Mouse (Mus musculus) forebrain, embryonic 14.5 days (tissue): ENCODE data around the gene Def8. TPM values are rescaled to one million over a fixed set of nuclear protein-coding genes. Genes with fewer than 3 reads are reported as not detected.
A peak's percentile ranks its signal among the peaks of the same experiment; 100 is the strongest.
"Not testable (repeated sequence)": the region's sequence is repeated elsewhere in the genome, so short reads cannot be mapped to it uniquely, and the experiment has no call there.

ENCODE experiments used
- ATAC-seq: fragments of 200-750 bp; cut with Nextera tagmentation; 2 replicates; pipeline ENCODE4 v1.8.0; 2017; ENCODE audit warnings: mild to moderate bottlenecking, moderate library complexity
- DNase-seq: peaks from one replicate; pipeline ENCODE4 v3.0.0-alpha.2; 2015; ENCODE audit warnings: low spot score
- H3K27ac ChIP-seq: fragments of 300-500 bp; sonication (generic); 2 replicates; pipeline ENCODE4 v1.5.1; 2014; ENCODE audit warnings: low read depth, mild to moderate bottlenecking, control low read depth, low read length, moderate library complexity
- H3K27me3 ChIP-seq: fragments of 300-500 bp; sonication (generic); replicated peaks from 2 replicates; pipeline ENCODE4 v1.6.1; 2014; ENCODE audit warnings: low read length, control low read depth, mixed read lengths; ENCODE audit not compliant: control insufficient read depth, insufficient read depth
- H3K36me3 ChIP-seq: fragments of 300-500 bp; sonication (generic); 2 replicates; pipeline ENCODE4 v1.6.1; 2014; ENCODE audit warnings: low read length, control low read depth; ENCODE audit not compliant: control insufficient read depth, insufficient read depth
- H3K4me1 ChIP-seq: fragments of 300-500 bp; sonication (generic); 2 replicates; pipeline ENCODE4 v1.6.1; 2014; ENCODE audit warnings: antibody characterized with exemption, low read length, control low read depth; ENCODE audit not compliant: control insufficient read depth, insufficient read depth
- H3K4me2 ChIP-seq: fragments of 300-500 bp; sonication (generic); 2 replicates; pipeline ENCODE4 v1.6.1; 2014; ENCODE audit warnings: mild to moderate bottlenecking, control low read depth, low read length
- H3K4me3 ChIP-seq: fragments of 300-500 bp; sonication (generic); 2 replicates; pipeline ENCODE4 v1.5.1; 2014; ENCODE audit warnings: low read depth, low read length, control low read depth
- H3K9ac ChIP-seq: fragments of 300-500 bp; sonication (generic); 2 replicates; pipeline ENCODE4 v1.6.1; 2014; ENCODE audit warnings: mild to moderate bottlenecking, low read length, control low read depth, moderate library complexity
- H3K9me3 ChIP-seq: fragments of 300-500 bp; sonication (generic); replicated peaks from 2 replicates; pipeline ENCODE4 v1.6.1; 2016; ENCODE audit warnings: low read length, control low read depth, mixed read lengths; ENCODE audit not compliant: control insufficient read depth
- WGBS: fragments of 180-500 bp; shearing (Covaris S2); extraction: QIAGEN DNeasy Blood & Tissue Kit; methylation state at CpG from one replicate; pipeline ENCODE4 v1.1.7; 2014; 5-methylcytosine and 5-hydroxymethylcytosine counted together
- polyA plus RNA-seq: library from polyadenylated mRNA; unstranded; fragments of >200 nt; fragmentation: Nextera tagmentation; extraction: Ambion mirVana; gene quantifications from 2 replicates; pipeline ENCODE4 v1.2.1, GENCODE M21; 2014

The Def8 gene
- polyA plus RNA-seq, 1 experiment from 2014 or later: 44.3 TPM

DNA sequence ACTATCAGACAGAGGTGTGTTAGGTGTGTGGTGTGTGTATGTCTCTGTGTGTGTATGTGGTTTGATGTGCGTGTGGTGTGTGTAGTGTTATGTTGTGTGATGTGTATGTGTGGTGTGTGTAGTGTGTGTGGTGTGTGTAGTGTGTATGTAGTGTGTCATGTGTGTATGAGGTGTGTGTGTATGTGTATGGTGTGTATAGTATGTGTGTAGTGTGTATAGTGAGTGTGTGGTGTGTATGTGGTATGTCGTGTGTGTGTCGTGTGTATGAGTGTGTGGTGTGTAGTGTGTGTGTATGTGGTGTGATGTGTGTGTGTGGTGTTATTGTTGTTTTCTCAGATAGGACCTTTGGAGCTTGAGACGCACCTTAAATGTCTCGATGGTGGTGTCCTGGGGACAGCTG is 19.0 kb downstream of the Def8 start:
- no peak for DNase-seq
- Histone ChIP-seq H3K9ac (peak overlapping the region; percentile 84), H3K27me3 (no peaks in the 10 kb centered on the region), H3K4me3 (peak overlapping the region; percentile 67; the same call in 1 of the 2 replicates), H3K9me3 (no peaks in the 10 kb centered on the region), H3K4me2 (peak overlapping the region; percentile 56), H3K36me3 (0 out of 2 replicates have a peak, but pooled peaks cover 6% of the 10 kb centered on the region), H3K27ac (no peak overlapping the region), H3K4me1 (peaks cover 5% of the 10 kb centered on the region)
- WGBS: 82% methylated on average over 5 of the region's 5 CpGs
- ATAC-seq: 0 out of 2 replicates have a peak, but pooled peaks have one; percentile 18

DNA sequence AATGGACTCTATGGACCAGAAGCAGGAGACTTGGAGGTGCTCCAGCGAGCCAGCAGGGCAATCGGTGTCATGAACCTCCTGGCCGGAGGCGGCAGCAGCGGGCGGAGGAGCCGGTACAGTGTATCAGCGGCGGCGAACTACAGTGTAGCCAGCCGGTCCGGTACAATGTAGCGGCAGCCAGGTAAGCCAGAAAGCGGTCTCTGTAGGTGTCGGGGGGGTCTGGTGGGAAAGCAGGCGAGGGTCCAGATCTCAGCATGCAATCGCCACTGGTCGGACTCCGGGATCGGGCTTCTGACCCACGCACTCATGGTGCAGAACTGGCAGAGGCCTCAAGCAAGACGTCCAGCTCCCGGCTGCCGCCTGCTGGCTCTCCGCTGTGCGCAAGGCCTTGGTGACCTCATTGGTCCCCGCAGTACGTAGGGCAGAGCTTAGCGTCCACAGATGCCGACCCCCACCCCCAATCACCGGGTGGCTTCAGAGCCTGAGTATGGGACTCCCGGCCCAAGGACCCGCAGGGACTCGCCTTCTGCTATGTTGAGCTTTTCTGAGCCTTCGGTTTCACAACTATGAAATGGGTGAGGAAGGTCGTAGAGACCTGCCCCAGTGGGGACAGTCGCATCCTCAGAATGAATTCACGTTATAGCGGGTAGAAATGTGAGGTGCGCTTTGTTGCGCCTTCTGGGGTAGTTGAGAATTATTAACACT is 19.7 kb downstream of the Def8 start:
- Histone ChIP-seq H3K9me3 (no peaks in the 10 kb centered on the region), H3K4me3 (peak overlapping the region; percentile 67), H3K36me3 (0 out of 2 replicates have a peak, but pooled peaks cover 6% of the 10 kb centered on the region), H3K4me1 (peaks cover 5% of the 10 kb centered on the region), H3K27me3 (no peaks in the 10 kb centered on the region), H3K4me2 (peak overlapping the region; percentile 56), H3K9ac (peak overlapping the region; percentile 84), H3K27ac (0 out of 2 replicates have a peak overlapping the region, but pooled peaks have one; percentile 44)
- DNase-seq (peak; percentile 90), ATAC-seq (peak; percentile 94)
- under 1% methylated on average over 41 of the region's 41 CpGs for whole genome bisulfite sequencing

DNA sequence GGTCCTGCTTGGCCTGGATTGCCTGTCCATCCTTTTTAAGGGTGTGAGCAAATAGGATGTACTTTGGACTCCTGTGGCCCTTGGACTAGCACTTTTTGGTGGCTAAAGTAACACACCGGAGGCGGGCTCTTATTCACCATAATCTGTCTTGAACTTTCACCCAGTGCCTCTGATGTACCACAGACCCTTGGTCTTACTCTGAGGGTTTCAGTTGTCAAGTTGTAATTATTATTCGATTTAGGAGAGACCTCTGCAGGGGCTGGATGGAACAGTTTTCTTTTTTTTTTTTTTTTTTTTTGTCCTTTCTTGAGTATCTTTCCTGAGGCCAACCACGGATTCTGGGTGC is 20.2 kb downstream of the Def8 start:
- H3K27ac ChIP-seq: no peak overlapping the region
- DNase-seq (peak; percentile 24), ATAC-seq (no peak)
- WGBS: 17% methylated on average over 4 of the region's 4 CpGs
- no peaks in the 10 kb centered on the region for H3K27me3 ChIP-seq
- peaks cover 5% of the 10 kb centered on the region for H3K4me1 ChIP-seq
- H3K9me3 ChIP-seq: no peaks in the 10 kb centered on the region
- H3K4me3 ChIP-seq: peak overlapping the region; percentile 67
- 0 out of 2 replicates have a peak, but pooled peaks cover 6% of the 10 kb centered on the region for H3K36me3 ChIP-seq
- H3K9ac ChIP-seq: peak overlapping the region; percentile 84
- H3K4me2 ChIP-seq: peak overlapping the region; percentile 56

DNA sequence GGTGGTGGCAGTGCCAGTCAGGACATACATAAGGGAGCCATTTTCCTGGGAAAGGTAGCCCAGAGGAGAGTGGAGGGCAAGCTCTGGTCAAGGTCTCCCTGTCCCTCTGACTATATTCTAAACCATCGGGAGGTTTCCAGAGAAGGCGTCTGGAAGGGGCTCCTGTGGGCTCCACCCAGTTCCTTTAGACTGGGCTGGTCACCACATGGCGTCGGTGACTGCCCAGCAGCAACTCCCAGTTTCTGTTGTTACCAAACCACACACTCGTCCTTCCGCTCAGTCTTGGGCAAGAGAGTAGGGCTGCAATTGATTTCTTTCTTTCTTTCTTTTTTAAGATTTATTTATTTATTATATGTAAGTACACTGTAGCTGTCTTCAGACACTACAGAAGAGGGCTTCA is 20.8 kb downstream of the Def8 start:
- H3K9ac ChIP-seq: peak overlapping the region; percentile 84
- H3K27ac ChIP-seq: no peak overlapping the region
- H3K9me3 ChIP-seq: no peaks in the 10 kb centered on the region
- WGBS: 86% methylated on average over 6 of the region's 6 CpGs
- DNase-seq: no peak
- H3K36me3 ChIP-seq: 0 out of 2 replicates have a peak, but pooled peaks cover 6% of the 10 kb centered on the region
- ATAC-seq: no peak
- H3K4me3 ChIP-seq: 0 out of 2 replicates have a peak overlapping the region, but pooled peaks have one; percentile 67
- no peaks in the 10 kb centered on the region for H3K27me3 ChIP-seq
- H3K4me1 ChIP-seq: peaks cover 5% of the 10 kb centered on the region
- no peak overlapping the region; the same call in 1 of the 2 replicates for H3K4me2 ChIP-seq

DNA sequence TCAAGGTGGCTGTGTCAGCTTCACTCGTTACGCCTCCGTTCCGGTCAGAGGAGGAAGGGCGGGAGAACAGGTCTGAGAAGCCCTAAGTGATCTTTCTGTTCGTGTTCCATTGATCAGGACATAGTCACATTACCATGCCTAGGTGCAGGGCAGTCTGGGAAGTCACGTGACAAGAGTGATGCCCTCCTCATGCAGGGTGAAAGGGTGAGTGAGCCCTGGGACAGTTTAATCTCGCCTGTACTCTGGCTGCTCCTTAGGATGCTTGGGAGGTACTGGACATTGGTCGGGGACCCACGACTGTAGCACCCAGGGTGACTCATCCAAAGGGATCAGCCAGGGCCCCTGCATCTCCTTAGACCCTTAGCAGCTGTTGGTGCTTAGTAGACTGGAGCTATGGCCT is 22.7 kb downstream of the Def8 start:
- no peak overlapping the region for H3K4me3 ChIP-seq
- DNase-seq (no peak), ATAC-seq (no peak)
- H3K9ac ChIP-seq: no peak overlapping the region
- no peak overlapping the region for H3K27ac ChIP-seq
- H3K9me3 ChIP-seq: no peaks in the 10 kb centered on the region
- 87% methylated on average over 10 of the region's 10 CpGs for WGBS
- H3K27me3 ChIP-seq: no peaks in the 10 kb centered on the region
- peaks cover 5% of the 10 kb centered on the region for H3K4me1 ChIP-seq
- H3K4me2 ChIP-seq: no peak overlapping the region
- peaks cover 6% of the 10 kb centered on the region; the same call in 1 of the 2 replicates for H3K36me3 ChIP-seq

DNA sequence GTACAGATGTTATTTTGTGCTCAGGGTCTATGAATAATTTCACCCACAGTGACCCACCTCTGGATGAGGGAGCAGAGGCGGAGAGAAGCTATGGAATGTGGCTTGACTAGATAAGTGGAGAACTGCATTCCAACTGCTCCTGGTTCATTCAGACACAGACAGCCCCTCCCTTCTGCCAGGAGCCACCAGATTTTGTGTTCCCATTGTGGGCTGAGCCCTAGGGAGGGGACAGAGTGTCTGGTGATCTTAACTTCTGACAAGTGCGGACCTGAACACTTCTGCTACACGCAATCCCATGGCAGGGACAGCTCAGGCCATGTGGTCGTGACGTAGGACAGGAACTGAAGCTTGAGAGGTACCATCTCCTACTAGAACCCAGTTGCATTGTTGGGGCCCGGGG is 23.5 kb downstream of the Def8 start:
- Histone ChIP-seq H3K9ac (no peak overlapping the region), H3K9me3 (no peaks in the 10 kb centered on the region), H3K27me3 (no peaks in the 10 kb centered on the region), H3K4me3 (no peak overlapping the region), H3K4me2 (no peak overlapping the region), H3K27ac (no peak overlapping the region), H3K4me1 (peaks cover 5% of the 10 kb centered on the region), H3K36me3 (peaks cover 6% of the 10 kb centered on the region; the same call in 1 of the 2 replicates)
- DNase-seq: no peak
- ATAC-seq: no peak
- 94% methylated on average over 6 of the region's 6 CpGs for WGBS

DNA sequence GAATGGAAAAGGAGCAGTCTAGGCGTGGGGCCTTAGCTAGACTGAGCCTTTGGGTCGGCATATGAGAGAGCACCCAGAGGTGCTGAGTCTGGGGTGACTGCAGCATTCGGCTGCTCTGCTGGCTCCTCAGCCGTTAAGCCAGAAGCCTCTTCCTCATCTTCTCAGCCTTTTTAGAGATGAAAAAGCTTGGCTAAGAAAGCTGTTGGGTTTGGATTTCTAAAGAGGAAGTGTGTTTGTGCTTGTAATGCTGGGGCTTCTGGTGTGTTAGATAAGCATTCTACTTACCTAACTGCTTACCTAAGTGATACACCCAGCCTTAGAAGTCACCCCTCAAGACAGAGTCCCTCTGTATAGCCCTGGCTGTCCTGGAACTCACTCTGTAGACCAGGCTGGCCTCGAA is 27.5 kb downstream of the Def8 start:
- no peak for ATAC-seq

DNA sequence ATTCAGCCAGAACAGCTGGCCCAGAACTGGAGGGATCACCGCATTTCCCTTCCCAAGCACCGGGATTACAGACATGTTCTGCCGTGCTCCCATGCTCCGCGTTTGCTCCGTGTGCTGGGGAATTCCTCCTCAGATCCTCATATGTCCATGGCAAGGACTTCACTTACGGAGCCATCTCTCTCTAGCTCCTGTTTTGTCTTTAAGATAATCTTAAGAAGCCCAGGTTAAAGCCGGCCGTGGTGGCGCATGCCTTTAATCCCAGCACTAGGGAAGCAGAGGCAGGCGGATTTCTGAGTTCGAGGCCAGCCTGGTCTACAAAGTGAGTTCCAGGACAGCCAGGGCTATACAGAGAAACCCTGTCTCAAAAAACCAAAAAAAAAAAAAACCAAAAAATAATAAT is 28.4 kb downstream of the Def8 start:
- H3K4me3 ChIP-seq, DNase-seq, H3K9me3 ChIP-seq, ATAC-seq, H3K27me3 ChIP-seq, H3K27ac ChIP-seq, H3K4me2 ChIP-seq, H3K4me1 ChIP-seq, H3K9ac ChIP-seq: not testable (repeated sequence)
- WGBS: 94% methylated on average over 12 of the region's 12 CpGs
- peaks cover 46% of the 10 kb centered on the region for H3K36me3 ChIP-seq

More for the DNA sequence above, 27.5 kb downstream of the Def8 start:
- Histone ChIP-seq H3K4me1 (no peaks in the 10 kb centered on the region), H3K27me3 (no peaks in the 10 kb centered on the region), H3K4me2 (no peak overlapping the region), H3K27ac (no peak overlapping the region), H3K9ac (no peak overlapping the region), H3K9me3 (no peaks in the 10 kb centered on the region), H3K4me3 (no peak overlapping the region), H3K36me3 (peaks cover 38% of the 10 kb centered on the region)
- DNase-seq: no peak
- WGBS: 91% methylated on average over 5 of the region's 5 CpGs

DNA sequence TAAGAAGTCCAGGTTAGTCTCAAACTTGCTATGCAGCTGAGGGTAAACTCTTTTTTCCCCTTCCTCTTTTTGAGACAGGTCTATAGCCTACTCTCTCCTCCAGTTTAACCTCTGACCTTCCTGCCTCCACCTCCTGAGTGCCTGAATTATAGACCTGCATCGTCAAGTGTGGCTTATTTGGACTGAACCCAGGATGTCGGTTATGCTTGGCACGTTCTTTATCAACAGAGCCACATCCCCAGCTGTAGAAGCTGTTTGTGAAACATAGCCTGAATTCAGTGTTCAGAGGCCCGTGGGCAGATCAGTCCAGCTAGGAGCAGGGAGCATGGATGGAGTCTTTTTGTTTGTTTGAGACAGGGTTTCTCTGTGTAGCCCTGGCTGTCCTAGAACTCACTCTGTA is 28.8 kb downstream of the Def8 start:
- Histone ChIP-seq H3K27me3 (no peaks in the 10 kb centered on the region), H3K9me3 (no peaks in the 10 kb centered on the region), H3K9ac (no peak overlapping the region), H3K4me3 (no peak overlapping the region), H3K4me2 (no peak overlapping the region), H3K27ac (no peak overlapping the region), H3K36me3 (peaks cover 45% of the 10 kb centered on the region), H3K4me1 (no peaks in the 10 kb centered on the region)
- WGBS: 90% methylated on average over 4 of the region's 4 CpGs
- DNase-seq: no peak
- ATAC-seq: no peak
